Mouse (Mus musculus) left cerebral cortex, adult 18-20 months (tissue): ENCODE results near the gene Cfap61. TPM values are rescaled to one million over a fixed set of nuclear protein-coding genes. Genes with fewer than 3 reads are reported as not detected.

Experiments
- DNase-seq, 2 experiments: peaks; one replicate each; pipeline ENCODE4 v3.0.0; 2021 to 2022; ENCODE audit warnings: low spot score in 2 of 2, mixed read lengths in 1 of 2
- total RNA-seq, 2 experiments: library from RNA; stranded (reverse); gene quantifications; 2 replicates each; pipeline ENCODE4 v1.2.3; 2021

The Cfap61 gene
- total RNA-seq, 2 experiments from 2014 or later = 3.4 to 3.6 TPM

- DNase-seq = no peak
Observed at GRCm38 (mm10) chr2:146134275-146134674, 199.7 kb downstream of the Cfap61 start.

GRCm38 (mm10) chr2:146140711-146141110 is 206.1 kb downstream of the Cfap61 start:
- DNase-seq = no peak

GRCm38 (mm10) chr2:146147306-146147705 is 212.7 kb downstream of the Cfap61 start:
- DNase-seq = no peak

GRCm38 (mm10) chr2:146147801-146148200 is 213.2 kb downstream of the Cfap61 start:
- DNase-seq = no peak

GRCm38 (mm10) chr2:146149206-146149974 is 214.8 kb downstream of the Cfap61 start:
- DNase-seq = no peak

- no peak for DNase-seq
Observed at GRCm38 (mm10) chr2:146168017-146168803, 233.6 kb downstream of the Cfap61 start.

GRCm38 (mm10) chr2:146169492-146169891 is 234.9 kb downstream of the Cfap61 start:
- no peak for DNase-seq

- no peak for DNase-seq
Observed at GRCm38 (mm10) chr2:146172106-146172505, 237.5 kb downstream of the Cfap61 start.

- DNase-seq = peak; percentile 23
Observed at GRCm38 (mm10) chr2:146174173-146174572, 239.6 kb downstream of the Cfap61 start.

GRCm38 (mm10) chr2:146178718-146179117 is 244.1 kb downstream of the Cfap61 start:
- DNase-seq = no peak

- no peak for DNase-seq
Observed at GRCm38 (mm10) chr2:146183830-146184793, 249.5 kb downstream of the Cfap61 start.

- no peak for DNase-seq
Observed at GRCm38 (mm10) chr2:146196126-146196525, 261.5 kb downstream of the Cfap61 start.

GRCm38 (mm10) chr2:146197947-146198346 is 263.4 kb downstream of the Cfap61 start:
- DNase-seq = no peak

- DNase-seq = no peak
Observed at GRCm38 (mm10) chr2:146210968-146211367, 276.4 kb downstream of the Cfap61 start.

- peak; percentile 33 to 51 for DNase-seq
Observed at GRCm38 (mm10) chr2:146214715-146215114, 280.1 kb downstream of the Cfap61 start.

- no peak for DNase-seq
Observed at GRCm38 (mm10) chr2:146216111-146217064, 281.8 kb downstream of the Cfap61 start.

GRCm38 (mm10) chr2:146217227-146217980 is 282.8 kb downstream of the Cfap61 start:
- DNase-seq = peak; percentile 15 to 25

- DNase-seq = peak in 1 of 2 experiments; percentile 19
Observed at GRCm38 (mm10) chr2:146218161-146218691, 283.6 kb downstream of the Cfap61 start.
